Mouse (Mus musculus): ENCODE data around the gene Ryr2. TPM values are rescaled to one million over a fixed set of nuclear protein-coding genes. Genes with fewer than 3 reads are reported as not detected.

Ryr2 gene
- total RNA-seq, 1 experiment, result 7.0 TPM

DNA sequence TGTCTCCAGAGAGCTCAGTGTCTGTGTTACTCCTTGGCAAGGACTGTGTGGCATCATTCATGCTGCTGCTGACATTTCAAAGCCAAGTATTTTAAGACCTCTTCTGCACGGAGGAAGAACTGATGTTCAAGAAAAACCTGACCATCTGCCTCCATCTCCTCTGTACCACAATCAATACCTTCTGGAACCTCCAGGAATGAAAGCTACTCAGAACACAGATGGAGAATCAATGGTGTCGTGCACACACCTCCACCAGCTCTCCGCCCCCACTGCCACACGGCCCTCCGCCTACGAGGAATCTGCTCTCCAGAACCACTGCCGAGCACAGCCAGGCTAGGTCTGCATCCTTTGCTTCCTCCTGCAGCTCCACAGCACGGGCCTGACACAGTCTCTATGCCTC lies 92.8 kb downstream of the Ryr2 start:
- no peaks in the 10 kb centered on the region for H3K36me3 ChIP-seq (ENCODE audit: control insufficient read depth, insufficient read depth, low read length, poor library complexity, severe bottlenecking)
- no peaks in the 10 kb centered on the region for H3K9me3 ChIP-seq (ENCODE audit: control insufficient read depth, insufficient read depth, low read depth, low read length)
- no peak overlapping the region for H3K27ac ChIP-seq (ENCODE audit: insufficient read depth, low read depth, low read length, poor library complexity, severe bottlenecking)
- in situ Hi-C loops (cut with MboI; ENCODE audit: low sequenced_read_pairs in 2 of 2, unreplicated experiment in 2 of 2), result no loop called here
- H3K4me1 ChIP-seq (ENCODE audit: control insufficient read depth in 2 of 2, insufficient read depth in 2 of 2, low read length in 2 of 2, poor library complexity in 1 of 2), result no peaks in the 10 kb centered on the region
- H3K9ac ChIP-seq (ENCODE audit: insufficient read depth, low read depth, low read length, poor library complexity, severe bottlenecking), result no peak overlapping the region
- DNase-seq (ENCODE audit: low read depth, low spot score), result no peak
- TF ChIP-seq MAFK (IDR thresholded peaks at IDR 0.05; ENCODE audit: insufficient read depth, low read depth, low read length), result no peak
- no peak for TF ChIP-seq CHD2 (IDR thresholded peaks at IDR 0.05; ENCODE audit: low read depth, low read length)
- TF ChIP-seq HCFC1 (IDR thresholded peaks at IDR 0.05; ENCODE audit: borderline replicate concordance, insufficient read depth, low read length), result no peak
- TF ChIP-seq ZNF384 (IDR thresholded peaks at IDR 0.05; ENCODE audit: low read depth, low read length), result no peak
- TF ChIP-seq ZC3H11A (IDR thresholded peaks at IDR 0.05; ENCODE audit: borderline replicate concordance, low read depth, low read length), result no peak
- no peak overlapping the region for H3K4me3 ChIP-seq (ENCODE audit: insufficient read depth in 1 of 2, low read depth in 1 of 2, low read length in 2 of 2, poor library complexity in 1 of 2, severe bottlenecking in 1 of 2)

DNA sequence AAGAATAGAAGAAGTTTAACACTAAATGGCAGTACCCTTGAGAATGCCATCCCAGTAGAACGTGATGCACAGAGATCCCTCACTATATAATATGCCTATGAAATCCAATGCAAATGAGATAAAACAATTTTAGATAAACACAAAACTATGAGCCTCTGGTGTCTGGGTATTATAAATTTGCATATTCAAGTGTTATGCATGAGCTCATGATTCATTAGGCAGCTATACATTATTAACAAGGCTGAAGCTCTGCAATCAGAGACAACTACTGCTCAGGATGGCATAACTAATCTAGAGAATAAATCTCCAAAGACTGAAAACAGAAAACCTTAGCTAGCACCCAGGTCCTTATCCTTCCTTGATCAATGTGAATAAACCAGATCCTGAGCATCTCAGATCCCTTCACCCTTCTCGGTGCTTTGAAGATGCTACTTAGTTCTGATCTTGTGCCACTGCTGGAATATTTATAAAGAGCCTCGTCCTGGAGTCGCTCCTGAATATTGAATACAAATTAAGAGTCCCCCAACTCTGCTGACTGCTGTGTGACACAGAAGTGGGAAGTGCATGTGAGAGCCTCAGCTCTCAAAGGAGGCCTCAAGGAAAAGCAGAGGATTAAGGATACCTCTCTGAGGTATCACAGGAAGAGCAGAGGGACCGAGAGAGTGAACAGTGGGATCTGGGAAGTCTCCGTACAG lies 97.6 kb downstream of the Ryr2 start:
- H3K4me1 ChIP-seq (ENCODE audit: control insufficient read depth in 2 of 2, insufficient read depth in 2 of 2, low read length in 2 of 2, poor library complexity in 1 of 2), result no peaks in the 10 kb centered on the region
- no peak overlapping the region for H3K4me3 ChIP-seq (ENCODE audit: insufficient read depth in 1 of 2, low read depth in 1 of 2, low read length in 2 of 2, poor library complexity in 1 of 2, severe bottlenecking in 1 of 2)
- H3K9me3 ChIP-seq (ENCODE audit: control insufficient read depth, insufficient read depth, low read depth, low read length), result no peaks in the 10 kb centered on the region
- in situ Hi-C loops (cut with MboI; ENCODE audit: low sequenced_read_pairs in 2 of 2, unreplicated experiment in 2 of 2), result no loop called here
- no peaks in the 10 kb centered on the region for H3K36me3 ChIP-seq (ENCODE audit: control insufficient read depth, insufficient read depth, low read length, poor library complexity, severe bottlenecking)
- DNase-seq (ENCODE audit: low read depth, low spot score), result no peak
- H3K9ac ChIP-seq (ENCODE audit: insufficient read depth, low read depth, low read length, poor library complexity, severe bottlenecking), result no peak overlapping the region
- TF ChIP-seq ZC3H11A (IDR thresholded peaks at IDR 0.05; ENCODE audit: borderline replicate concordance, low read depth, low read length), result no peak
- no peak for TF ChIP-seq ZNF384 (IDR thresholded peaks at IDR 0.05; ENCODE audit: low read depth, low read length)
- no peak for TF ChIP-seq CHD2 (IDR thresholded peaks at IDR 0.05; ENCODE audit: low read depth, low read length)
- no peak for TF ChIP-seq MAFK (IDR thresholded peaks at IDR 0.05; ENCODE audit: insufficient read depth, low read depth, low read length)
- TF ChIP-seq HCFC1 (IDR thresholded peaks at IDR 0.05; ENCODE audit: borderline replicate concordance, insufficient read depth, low read length), result no peak
- no peak overlapping the region for H3K27ac ChIP-seq (ENCODE audit: insufficient read depth, low read depth, low read length, poor library complexity, severe bottlenecking)

DNA sequence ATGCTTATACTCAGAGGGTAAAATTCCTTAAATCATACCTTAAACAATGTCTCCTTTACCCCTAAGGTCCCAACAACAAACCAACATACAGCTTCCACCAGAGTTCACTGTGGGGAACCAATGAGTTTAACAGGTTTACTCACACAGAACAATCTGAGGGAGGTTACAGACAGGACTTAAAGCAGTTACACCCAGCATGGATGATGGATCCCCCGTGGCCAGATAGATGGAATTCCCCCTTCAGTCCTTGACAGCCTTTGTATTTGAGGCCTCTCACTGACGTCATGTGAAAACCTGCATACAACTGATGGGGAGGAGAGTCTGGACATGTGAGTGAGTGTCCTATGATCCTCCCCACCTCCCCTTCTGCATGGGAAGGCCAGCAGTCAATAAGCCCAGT lies 99.2 kb downstream of the Ryr2 start:
- H3K4me3 ChIP-seq (ENCODE audit: insufficient read depth in 1 of 2, low read depth in 1 of 2, low read length in 2 of 2, poor library complexity in 1 of 2, severe bottlenecking in 1 of 2), result no peak overlapping the region
- H3K9ac ChIP-seq (ENCODE audit: insufficient read depth, low read depth, low read length, poor library complexity, severe bottlenecking), result no peak overlapping the region
- H3K27ac ChIP-seq (ENCODE audit: insufficient read depth, low read depth, low read length, poor library complexity, severe bottlenecking), result no peak overlapping the region
- no peaks in the 10 kb centered on the region for H3K36me3 ChIP-seq (ENCODE audit: control insufficient read depth, insufficient read depth, low read length, poor library complexity, severe bottlenecking)
- TF ChIP-seq HCFC1 (IDR thresholded peaks at IDR 0.05; ENCODE audit: borderline replicate concordance, insufficient read depth, low read length) (no peak), MAFK (IDR thresholded peaks at IDR 0.05; ENCODE audit: insufficient read depth, low read depth, low read length) (no peak), ZNF384 (IDR thresholded peaks at IDR 0.05; ENCODE audit: low read depth, low read length) (no peak), ZC3H11A (IDR thresholded peaks at IDR 0.05; ENCODE audit: borderline replicate concordance, low read depth, low read length) (no peak), CHD2 (IDR thresholded peaks at IDR 0.05; ENCODE audit: low read depth, low read length) (no peak)
- no peaks in the 10 kb centered on the region for H3K9me3 ChIP-seq (ENCODE audit: control insufficient read depth, insufficient read depth, low read depth, low read length)
- in situ Hi-C loops (cut with MboI; ENCODE audit: low sequenced_read_pairs in 2 of 2, unreplicated experiment in 2 of 2), result no loop called here
- no peak for DNase-seq (ENCODE audit: low read depth, low spot score)
- no peaks in the 10 kb centered on the region for H3K4me1 ChIP-seq (ENCODE audit: control insufficient read depth in 2 of 2, insufficient read depth in 2 of 2, low read length in 2 of 2, poor library complexity in 1 of 2)

DNA sequence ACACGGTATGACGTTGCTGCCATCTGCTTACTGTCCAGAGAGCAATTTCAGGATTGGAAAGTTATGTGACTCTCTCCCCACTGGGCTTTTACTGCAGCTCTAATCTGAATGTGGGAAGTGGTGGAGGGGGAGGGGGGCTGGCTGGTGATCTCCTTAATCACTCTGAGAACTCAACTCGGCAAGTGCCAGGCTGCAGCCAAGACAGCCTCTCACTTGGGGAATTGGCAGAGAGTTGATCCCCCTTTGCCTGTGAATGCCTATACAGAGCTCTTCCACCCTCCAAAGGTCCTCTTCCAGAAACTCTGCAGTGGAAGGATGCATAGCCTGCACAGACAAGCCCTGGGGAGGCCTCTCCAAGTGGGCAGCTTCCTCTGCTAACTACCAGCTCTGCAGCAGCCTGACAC lies 104.9 kb downstream of the Ryr2 start:
- Histone ChIP-seq H3K27ac (ENCODE audit: insufficient read depth, low read depth, low read length, poor library complexity, severe bottlenecking) (no peak overlapping the region), H3K9ac (ENCODE audit: insufficient read depth, low read depth, low read length, poor library complexity, severe bottlenecking) (no peak overlapping the region), H3K9me3 (ENCODE audit: control insufficient read depth, insufficient read depth, low read depth, low read length) (no peaks in the 10 kb centered on the region), H3K4me3 (ENCODE audit: insufficient read depth in 1 of 2, low read depth in 1 of 2, low read length in 2 of 2, poor library complexity in 1 of 2, severe bottlenecking in 1 of 2) (no peak overlapping the region), H3K36me3 (ENCODE audit: control insufficient read depth, insufficient read depth, low read length, poor library complexity, severe bottlenecking) (no peaks in the 10 kb centered on the region), H3K4me1 (ENCODE audit: control insufficient read depth in 2 of 2, insufficient read depth in 2 of 2, low read length in 2 of 2, poor library complexity in 1 of 2) (no peaks in the 10 kb centered on the region)
- TF ChIP-seq CHD2 (IDR thresholded peaks at IDR 0.05; ENCODE audit: low read depth, low read length) (no peak), MAFK (IDR thresholded peaks at IDR 0.05; ENCODE audit: insufficient read depth, low read depth, low read length) (no peak), ZC3H11A (IDR thresholded peaks at IDR 0.05; ENCODE audit: borderline replicate concordance, low read depth, low read length) (no peak)
- DNase-seq (ENCODE audit: low read depth, low spot score), result no peak
- in situ Hi-C loops (cut with MboI; ENCODE audit: low sequenced_read_pairs in 2 of 2, unreplicated experiment in 2 of 2), result no loop called here

DNA sequence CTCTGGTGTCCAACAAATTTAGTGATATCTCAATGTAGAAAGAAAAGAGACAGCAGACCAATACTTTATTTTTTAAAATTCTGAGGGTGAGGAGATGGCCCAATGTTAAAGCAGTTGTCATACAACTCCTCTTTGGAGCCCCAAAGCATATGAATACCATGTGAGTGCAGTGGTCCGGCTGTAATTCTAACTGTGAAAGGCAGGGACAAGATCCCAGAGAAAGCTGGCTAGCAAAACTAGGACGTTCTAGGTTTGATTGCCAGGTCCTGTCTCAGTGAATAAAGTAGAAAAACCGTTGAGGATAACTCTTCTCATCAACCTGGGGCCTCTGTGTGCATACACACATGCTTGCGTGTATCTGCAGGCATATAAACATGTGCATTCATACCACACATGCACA lies 106.9 kb downstream of the Ryr2 start:
- in situ Hi-C loops (cut with MboI; ENCODE audit: low sequenced_read_pairs in 2 of 2, unreplicated experiment in 2 of 2), result no loop called here
- Histone ChIP-seq H3K4me3 (ENCODE audit: insufficient read depth in 1 of 2, low read depth in 1 of 2, low read length in 2 of 2, poor library complexity in 1 of 2, severe bottlenecking in 1 of 2) (no peak overlapping the region), H3K9me3 (ENCODE audit: control insufficient read depth, insufficient read depth, low read depth, low read length) (no peaks in the 10 kb centered on the region), H3K27ac (ENCODE audit: insufficient read depth, low read depth, low read length, poor library complexity, severe bottlenecking) (no peak overlapping the region), H3K9ac (ENCODE audit: insufficient read depth, low read depth, low read length, poor library complexity, severe bottlenecking) (no peak overlapping the region), H3K36me3 (ENCODE audit: control insufficient read depth, insufficient read depth, low read length, poor library complexity, severe bottlenecking) (no peaks in the 10 kb centered on the region), H3K4me1 (ENCODE audit: control insufficient read depth in 2 of 2, insufficient read depth in 2 of 2, low read length in 2 of 2, poor library complexity in 1 of 2) (no peaks in the 10 kb centered on the region)
- TF ChIP-seq ZNF384 (IDR thresholded peaks at IDR 0.05; ENCODE audit: low read depth, low read length), result no peak
- TF ChIP-seq MAFK (IDR thresholded peaks at IDR 0.05; ENCODE audit: insufficient read depth, low read depth, low read length), result no peak
- no peak for TF ChIP-seq ZC3H11A (IDR thresholded peaks at IDR 0.05; ENCODE audit: borderline replicate concordance, low read depth, low read length)
- no peak for TF ChIP-seq CHD2 (IDR thresholded peaks at IDR 0.05; ENCODE audit: low read depth, low read length)
- no peak for TF ChIP-seq HCFC1 (IDR thresholded peaks at IDR 0.05; ENCODE audit: borderline replicate concordance, insufficient read depth, low read length)
- DNase-seq (ENCODE audit: low read depth, low spot score), result no peak
